Mouse (Mus musculus): ENCODE data around the gene Olfr808.

Gene Olfr808

GRCm38 (mm10) chr10:129765182-129765581, at the start of gene Olfr808:
Olfr808 (plus strand) TSS chr10:129765482.
- no peak for DNase-seq

- no peak for DNase-seq
Observed at GRCm38 (mm10) chr10:129729275-129729674, 36.0 kb upstream of the Olfr808 start, which contains the start of gene Olfr805. Olfr805 (minus strand) TSS chr10:129729375.

GRCm38 (mm10) chr10:129741821-129742220, 23.5 kb upstream of the Olfr808 start, which contains the start of gene Olfr806:
Olfr806 (minus strand) TSS chr10:129741921.
- DNase-seq = no peak

- no peak for DNase-seq
Observed at GRCm38 (mm10) chr10:129757693-129758092, 7.6 kb upstream of the Olfr808 start, which contains the start of gene Olfr807. Olfr807 (minus strand) TSS chr10:129757793.

GRCm38 (mm10) chr10:129774338-129774737, 9.1 kb downstream of the Olfr808 start, which contains the start of gene Olfr809:
Olfr809 (plus strand) TSS chr10:129774638.
- DNase-seq = no peak

GRCm38 (mm10) chr10:129778123-129778522, 12.8 kb downstream of the Olfr808 start:
- no peak for DNase-seq

GRCm38 (mm10) chr10:129794817-129795216, 29.5 kb downstream of the Olfr808 start, which contains the start of gene Olfr810:
Olfr810 (minus strand) TSS chr10:129794917.
- DNase-seq = no peak

- DNase-seq = no peak
Observed at GRCm38 (mm10) chr10:129804296-129804695, 39.0 kb downstream of the Olfr808 start, which contains the start of gene Olfr811. Olfr811 (minus strand) TSS chr10:129804396.

Measured in kidney, postnatal 25 days (tissue).